Mouse (Mus musculus): ENCODE data around the gene Gnao1. TPM values are rescaled to one million over a fixed set of nuclear protein-coding genes. Genes with fewer than 3 reads are reported as not detected.
A peak's percentile ranks its signal among the peaks of the same experiment; 100 is the strongest.

Gnao1 gene
- polyA plus RNA-seq, 1 experiment from 2014 or later: 3.7 TPM

GRCm38 (mm10) chr8:93923897-93924334, 114.2 kb downstream of the Gnao1 start:
- H3K4me1 ChIP-seq (replicated peaks; ENCODE audit: control insufficient read depth, insufficient read depth, low read length): peaks cover 2% of the 10 kb centered on the region; the same call in 1 of the 2 replicates

DNA sequence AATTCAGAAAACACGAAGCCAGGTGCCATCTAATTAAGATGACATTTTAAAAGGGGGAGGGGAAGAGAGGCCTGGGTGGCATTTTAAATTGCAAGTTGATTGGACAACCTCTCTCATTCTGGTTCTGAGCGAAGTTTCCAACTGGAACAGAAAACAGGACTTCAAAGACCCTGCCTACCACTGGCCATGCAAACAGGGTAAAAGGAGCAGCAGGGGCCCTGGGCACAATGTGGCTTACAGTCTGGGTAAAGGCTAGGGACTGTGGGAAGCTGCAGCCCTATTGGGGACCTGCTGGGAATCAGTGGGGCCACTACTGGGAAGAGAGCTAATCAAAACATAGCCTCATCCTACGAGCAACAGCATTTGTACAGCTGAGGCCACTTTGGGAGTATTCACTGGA, 115.7 kb downstream of the Gnao1 start:
- H3K4me3 ChIP-seq (ENCODE audit: low read length): no peak overlapping the region
- peaks cover 2% of the 10 kb centered on the region; the same call in 1 of the 2 replicates for H3K4me1 ChIP-seq (replicated peaks; ENCODE audit: control insufficient read depth, insufficient read depth, low read length)
- H3K9ac ChIP-seq (ENCODE audit: low read length): no peak overlapping the region
- no peaks in the 10 kb centered on the region for H3K36me3 ChIP-seq (ENCODE audit: control insufficient read depth, insufficient read depth, low read length)
- no peak overlapping the region for H3K27ac ChIP-seq (ENCODE audit: low read length)
- ATAC-seq (ENCODE audit: low read depth): no peak
- 44% methylated on average over 3 of the region's 3 CpGs for WGBS
- no peak overlapping the region for H3K4me2 ChIP-seq (ENCODE audit: low read depth, low read length)
- H3K27me3 ChIP-seq (ENCODE audit: control insufficient read depth, insufficient read depth, low read depth, low read length): peaks cover under 1% of the 10 kb centered on the region
- H3K9me3 ChIP-seq (ENCODE audit: control insufficient read depth, low read length): no peaks in the 10 kb centered on the region

More at GRCm38 (mm10) chr8:93923897-93924334, 114.2 kb downstream of the Gnao1 start:
- Histone ChIP-seq H3K27ac (ENCODE audit: low read length) (no peak overlapping the region), H3K36me3 (ENCODE audit: control insufficient read depth, insufficient read depth, low read length) (no peaks in the 10 kb centered on the region), H3K27me3 (ENCODE audit: control insufficient read depth, insufficient read depth, low read depth, low read length) (peaks cover 5% of the 10 kb centered on the region), H3K9me3 (ENCODE audit: control insufficient read depth, low read length) (no peaks in the 10 kb centered on the region), H3K4me3 (ENCODE audit: low read length) (no peak overlapping the region), H3K4me2 (ENCODE audit: low read depth, low read length) (no peak overlapping the region), H3K9ac (ENCODE audit: low read length) (no peak overlapping the region)
- WGBS: 22% methylated on average over 7 of the region's 7 CpGs
- ATAC-seq (ENCODE audit: low read depth): no peak

GRCm38 (mm10) chr8:93929233-93929632, 119.5 kb downstream of the Gnao1 start:
- 44% methylated on average over 4 of the region's 4 CpGs for WGBS
- peaks cover under 1% of the 10 kb centered on the region; the same call in 1 of the 2 replicates for H3K4me1 ChIP-seq (replicated peaks; ENCODE audit: control insufficient read depth, insufficient read depth, low read length)
- H3K4me3 ChIP-seq (ENCODE audit: low read length): no peak overlapping the region
- no peak overlapping the region for H3K9ac ChIP-seq (ENCODE audit: low read length)
- no peak for ATAC-seq (ENCODE audit: low read depth)
- no peaks in the 10 kb centered on the region for H3K36me3 ChIP-seq (ENCODE audit: control insufficient read depth, insufficient read depth, low read length)
- no peaks in the 10 kb centered on the region for H3K27me3 ChIP-seq (ENCODE audit: control insufficient read depth, insufficient read depth, low read depth, low read length)
- H3K4me2 ChIP-seq (ENCODE audit: low read depth, low read length): no peak overlapping the region
- H3K9me3 ChIP-seq (ENCODE audit: control insufficient read depth, low read length): no peaks in the 10 kb centered on the region
- no peak overlapping the region for H3K27ac ChIP-seq (ENCODE audit: low read length)

- Histone ChIP-seq H3K4me3 (ENCODE audit: low read length) (no peak overlapping the region), H3K27me3 (ENCODE audit: control insufficient read depth, insufficient read depth, low read depth, low read length) (no peaks in the 10 kb centered on the region), H3K9ac (ENCODE audit: low read length) (no peak overlapping the region), H3K9me3 (ENCODE audit: control insufficient read depth, low read length) (no peaks in the 10 kb centered on the region), H3K4me1 (replicated peaks; ENCODE audit: control insufficient read depth, insufficient read depth, low read length) (no peaks in the 10 kb centered on the region), H3K27ac (ENCODE audit: low read length) (no peak overlapping the region), H3K4me2 (ENCODE audit: low read depth, low read length) (no peak overlapping the region), H3K36me3 (ENCODE audit: control insufficient read depth, insufficient read depth, low read length) (no peaks in the 10 kb centered on the region)
- 79% methylated on average over 6 of the region's 6 CpGs for WGBS
- ATAC-seq (ENCODE audit: low read depth): no peak
Observed at GRCm38 (mm10) chr8:93931336-93931735, 121.6 kb downstream of the Gnao1 start.

- no peak; the same call in 1 of the 2 replicates for ATAC-seq (ENCODE audit: low read depth)
- no peaks in the 10 kb centered on the region for H3K27me3 ChIP-seq (ENCODE audit: control insufficient read depth, insufficient read depth, low read depth, low read length)
- H3K36me3 ChIP-seq (ENCODE audit: control insufficient read depth, insufficient read depth, low read length): no peaks in the 10 kb centered on the region
- H3K4me3 ChIP-seq (ENCODE audit: low read length): no peak overlapping the region
- WGBS: 22% methylated on average over 6 of the region's 6 CpGs
- no peaks in the 10 kb centered on the region for H3K4me1 ChIP-seq (replicated peaks; ENCODE audit: control insufficient read depth, insufficient read depth, low read length)
- H3K4me2 ChIP-seq (ENCODE audit: low read depth, low read length): no peak overlapping the region
- no peak overlapping the region for H3K9ac ChIP-seq (ENCODE audit: low read length)
- no peaks in the 10 kb centered on the region for H3K9me3 ChIP-seq (ENCODE audit: control insufficient read depth, low read length)
- no peak overlapping the region for H3K27ac ChIP-seq (ENCODE audit: low read length)
Observed at GRCm38 (mm10) chr8:93932873-93933272, 123.1 kb downstream of the Gnao1 start.

GRCm38 (mm10) chr8:93933288-93933687, 123.5 kb downstream of the Gnao1 start:
- no peaks in the 10 kb centered on the region for H3K27me3 ChIP-seq (ENCODE audit: control insufficient read depth, insufficient read depth, low read depth, low read length)
- H3K4me3 ChIP-seq (ENCODE audit: low read length): no peak overlapping the region
- H3K36me3 ChIP-seq (ENCODE audit: control insufficient read depth, insufficient read depth, low read length): no peaks in the 10 kb centered on the region
- H3K4me2 ChIP-seq (ENCODE audit: low read depth, low read length): no peak overlapping the region
- H3K9ac ChIP-seq (ENCODE audit: low read length): no peak overlapping the region
- no peaks in the 10 kb centered on the region for H3K4me1 ChIP-seq (replicated peaks; ENCODE audit: control insufficient read depth, insufficient read depth, low read length)
- ATAC-seq (ENCODE audit: low read depth): no peak
- WGBS: 70% methylated on average over 2 of the region's 2 CpGs
- H3K9me3 ChIP-seq (ENCODE audit: control insufficient read depth, low read length): no peaks in the 10 kb centered on the region
- no peak overlapping the region for H3K27ac ChIP-seq (ENCODE audit: low read length)

- H3K4me2 ChIP-seq (ENCODE audit: low read depth, low read length): no peak overlapping the region
- H3K4me3 ChIP-seq (ENCODE audit: low read length): no peak overlapping the region
- no peaks in the 10 kb centered on the region for H3K27me3 ChIP-seq (ENCODE audit: control insufficient read depth, insufficient read depth, low read depth, low read length)
- 0 out of 2 replicates have a peak, but pooled peaks cover 3% of the 10 kb centered on the region for H3K4me1 ChIP-seq (replicated peaks; ENCODE audit: control insufficient read depth, insufficient read depth, low read length)
- H3K36me3 ChIP-seq (ENCODE audit: control insufficient read depth, insufficient read depth, low read length): no peaks in the 10 kb centered on the region
- no peaks in the 10 kb centered on the region for H3K9me3 ChIP-seq (ENCODE audit: control insufficient read depth, low read length)
- no peak overlapping the region for H3K9ac ChIP-seq (ENCODE audit: low read length)
- ATAC-seq (ENCODE audit: low read depth): no peak
- whole genome bisulfite sequencing: 87% methylated on average over 3 of the region's 3 CpGs
- H3K27ac ChIP-seq (ENCODE audit: low read length): no peak overlapping the region
Observed at GRCm38 (mm10) chr8:93938193-93938592, 128.4 kb downstream of the Gnao1 start.

- H3K27ac ChIP-seq (ENCODE audit: low read length): peak overlapping the region; percentile 3; the same call in 1 of the 2 replicates
- no peak overlapping the region for H3K4me3 ChIP-seq (ENCODE audit: low read length)
- H3K9me3 ChIP-seq (ENCODE audit: control insufficient read depth, low read length): no peaks in the 10 kb centered on the region
- ATAC-seq (ENCODE audit: low read depth): no peak
- no peak overlapping the region for H3K9ac ChIP-seq (ENCODE audit: low read length)
- H3K4me1 ChIP-seq (replicated peaks; ENCODE audit: control insufficient read depth, insufficient read depth, low read length): 0 out of 2 replicates have a peak, but pooled peaks cover 3% of the 10 kb centered on the region
- WGBS: 51% methylated on average over 11 of the region's 11 CpGs
- H3K27me3 ChIP-seq (ENCODE audit: control insufficient read depth, insufficient read depth, low read depth, low read length): no peaks in the 10 kb centered on the region
- no peak overlapping the region for H3K4me2 ChIP-seq (ENCODE audit: low read depth, low read length)
- H3K36me3 ChIP-seq (ENCODE audit: control insufficient read depth, insufficient read depth, low read length): no peaks in the 10 kb centered on the region
Observed at GRCm38 (mm10) chr8:93940542-93941423, 131.0 kb downstream of the Gnao1 start.

GRCm38 (mm10) chr8:93941636-93942054, 131.9 kb downstream of the Gnao1 start:
- Histone ChIP-seq H3K9ac (ENCODE audit: low read length) (no peak overlapping the region), H3K9me3 (ENCODE audit: control insufficient read depth, low read length) (no peaks in the 10 kb centered on the region), H3K4me2 (ENCODE audit: low read depth, low read length) (no peak overlapping the region), H3K27ac (ENCODE audit: low read length) (no peak overlapping the region), H3K36me3 (ENCODE audit: control insufficient read depth, insufficient read depth, low read length) (no peaks in the 10 kb centered on the region), H3K4me3 (ENCODE audit: low read length) (no peak overlapping the region), H3K27me3 (ENCODE audit: control insufficient read depth, insufficient read depth, low read depth, low read length) (no peaks in the 10 kb centered on the region), H3K4me1 (replicated peaks; ENCODE audit: control insufficient read depth, insufficient read depth, low read length) (0 out of 2 replicates have a peak, but pooled peaks cover 3% of the 10 kb centered on the region)
- no peak for ATAC-seq (ENCODE audit: low read depth)
- 57% methylated on average over 4 of the region's 4 CpGs for WGBS
